Mouse (Mus musculus): ENCODE data around the gene Zdhhc21. TPM values are rescaled to one million over a fixed set of nuclear protein-coding genes. Genes with fewer than 3 reads are reported as not detected.

Zdhhc21 gene
- 14.7 and 17.1 TPM in 2 replicates for polyA plus RNA-seq (2015; fragmentation: Nextera tagmentation; extraction: Ambion mirVana)

DNA sequence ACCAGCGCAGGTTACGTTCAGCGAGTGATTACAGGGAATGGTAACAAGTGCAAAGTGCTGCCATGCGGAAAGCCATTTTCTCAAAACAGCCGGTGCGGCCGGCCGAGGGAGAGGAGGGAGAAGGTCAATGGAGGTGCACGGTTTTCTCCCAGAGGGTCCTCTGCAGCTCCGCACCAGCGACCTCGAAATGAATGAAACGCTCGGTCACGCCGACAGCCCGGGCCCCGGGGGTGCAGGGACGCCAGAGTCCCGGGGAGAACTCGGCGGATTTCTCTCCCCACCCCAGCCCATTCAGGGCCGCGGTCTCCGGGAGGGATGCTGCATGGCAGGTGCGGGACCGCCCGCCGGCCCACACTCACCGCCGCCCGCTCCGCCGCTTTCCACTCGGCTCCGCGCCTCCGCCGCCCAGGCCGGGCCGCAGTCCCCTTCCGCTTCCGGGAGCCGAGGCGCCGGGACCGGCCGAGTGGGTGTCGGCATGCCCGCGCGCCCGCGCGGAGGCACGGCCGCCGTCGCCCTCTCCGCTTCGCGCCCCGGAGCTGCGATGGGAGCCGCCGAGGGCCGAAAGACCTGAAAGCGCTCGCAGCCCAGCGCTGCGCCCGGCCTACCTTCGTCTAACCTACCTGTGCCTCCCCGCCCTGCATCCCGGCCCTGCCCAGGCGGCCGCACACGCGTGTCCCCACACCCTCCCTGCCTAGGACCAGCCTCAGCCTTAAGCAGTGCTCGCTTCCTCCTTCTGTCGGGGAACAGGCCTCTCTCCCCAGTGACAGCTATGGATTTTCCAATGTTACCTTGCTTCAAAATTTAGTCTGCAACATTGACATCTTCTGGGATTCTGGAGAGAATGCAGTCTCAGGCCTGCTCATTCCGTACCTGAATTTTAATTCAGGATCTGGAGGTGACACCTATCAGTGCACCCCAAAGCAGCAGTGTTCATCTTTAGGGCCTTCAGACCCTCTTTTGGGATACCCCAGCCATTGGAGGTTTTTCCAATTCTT, at the start of gene Zdhhc21:
Gene Zdhhc21, minus strand, starts transcription at position 828 of the 995 bp plus-strand sequence.
- Histone ChIP-seq H3K27ac (peak within 1 kb of the TSS; percentile 95), H3K9ac (peak within 1 kb of the TSS; percentile 92), H3K27me3 (no peaks in the 10 kb centered on the region), H3K4me1 (replicated peaks) (peaks cover 21% of the 10 kb centered on the region), H3K4me3 (peak within 1 kb of the TSS; percentile 76), H3K36me3 (no peaks in the 10 kb centered on the region), H3K4me2 (peak within 1 kb of the TSS; percentile 67), H3K9me3 (no peaks in the 10 kb centered on the region)
- peak; percentile 94 for ATAC-seq (ENCODE audit: low FRiP score)
- WGBS: under 1% methylated on average over 70 of the region's 82 CpGs

DNA sequence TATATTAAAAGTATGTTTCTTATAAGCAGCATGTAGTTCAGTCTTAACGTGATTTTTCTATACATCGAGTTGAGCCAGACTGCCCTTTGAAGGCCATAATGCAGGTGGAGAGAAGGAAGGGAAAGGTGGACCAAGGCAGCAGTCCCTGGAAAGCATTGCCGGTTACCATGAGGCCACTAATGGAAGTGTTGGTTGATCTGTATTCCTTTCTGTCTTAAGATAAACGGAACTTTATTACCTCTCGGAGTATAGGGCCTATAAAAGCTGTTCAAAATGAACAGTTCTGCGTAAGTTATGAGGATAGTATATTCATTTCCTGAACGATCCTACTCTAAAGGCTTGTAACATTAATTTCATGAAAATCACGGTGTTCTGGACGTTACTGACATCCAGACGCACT, 35.5 kb upstream of the Zdhhc21 start:
- WGBS: 86% methylated on average over 10 of the region's 10 CpGs
- H3K9me3 ChIP-seq: no peaks in the 10 kb centered on the region
- ATAC-seq (ENCODE audit: low FRiP score): no peak

DNA sequence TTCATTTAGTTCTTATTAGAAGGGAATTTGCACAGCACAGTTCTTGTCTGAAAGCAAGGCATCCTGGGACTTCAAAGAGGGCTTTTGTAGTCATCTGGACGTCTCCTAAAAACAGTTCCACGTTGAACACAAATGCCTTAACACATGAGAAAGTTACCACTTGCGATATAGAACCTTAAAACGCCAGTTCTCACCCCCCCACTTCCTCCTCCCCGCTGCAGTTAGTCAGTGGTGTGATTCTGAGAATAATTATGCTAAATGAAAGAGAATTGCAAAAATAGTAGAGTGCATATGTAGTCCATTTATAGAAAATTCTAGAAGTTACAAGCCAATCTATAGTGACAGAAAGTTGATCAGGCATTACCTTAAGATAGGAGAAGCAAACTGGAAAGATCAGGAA, 32.5 kb upstream of the Zdhhc21 start:
- Histone ChIP-seq H3K4me3 (no peak overlapping the region), H3K27ac (no peak overlapping the region), H3K27me3 (no peaks in the 10 kb centered on the region), H3K9ac (no peak overlapping the region), H3K9me3 (no peaks in the 10 kb centered on the region), H3K4me1 (replicated peaks) (no peaks in the 10 kb centered on the region; the same call in 1 of the 2 replicates), H3K36me3 (no peaks in the 10 kb centered on the region), H3K4me2 (no peak overlapping the region)
- no peak for ATAC-seq (ENCODE audit: low FRiP score)
- 88% methylated on average over 5 of the region's 5 CpGs for WGBS

More for the DNA sequence above, 35.5 kb upstream of the Zdhhc21 start:
- Histone ChIP-seq H3K36me3 (no peaks in the 10 kb centered on the region), H3K9ac (no peak overlapping the region), H3K4me1 (replicated peaks) (no peaks in the 10 kb centered on the region; the same call in 1 of the 2 replicates), H3K4me2 (no peak overlapping the region), H3K4me3 (no peak overlapping the region), H3K27ac (no peak overlapping the region), H3K27me3 (no peaks in the 10 kb centered on the region)

DNA sequence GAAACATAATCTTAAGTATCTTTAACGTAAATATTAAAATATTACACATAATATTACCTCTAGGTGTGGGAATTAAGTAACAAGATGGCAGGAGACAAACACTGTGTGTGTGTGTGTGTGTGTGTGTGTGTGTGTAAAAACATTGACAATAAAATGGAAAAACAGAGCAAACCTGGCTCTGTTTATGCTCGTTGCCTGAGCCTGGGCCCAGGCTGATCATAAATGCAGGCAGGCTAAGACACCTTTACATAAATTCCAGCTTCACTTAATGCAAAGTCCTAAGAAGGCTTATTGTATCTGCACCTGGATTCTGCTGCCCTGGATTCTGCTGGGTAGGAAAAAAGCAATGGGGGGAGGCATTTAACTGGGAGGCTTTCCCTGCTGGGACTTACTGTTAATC, 31.8 kb upstream of the Zdhhc21 start:
- H3K4me3 ChIP-seq: no peak overlapping the region
- no peak overlapping the region for H3K4me2 ChIP-seq
- no peaks in the 10 kb centered on the region for H3K27me3 ChIP-seq
- H3K4me1 ChIP-seq (replicated peaks): no peaks in the 10 kb centered on the region; the same call in 1 of the 2 replicates
- H3K27ac ChIP-seq: no peak overlapping the region
- no peak for ATAC-seq (ENCODE audit: low FRiP score)
- H3K9me3 ChIP-seq: no peaks in the 10 kb centered on the region
- H3K36me3 ChIP-seq: no peaks in the 10 kb centered on the region
- 81% methylated on average over 2 of the region's 2 CpGs for WGBS
- H3K9ac ChIP-seq: no peak overlapping the region

DNA sequence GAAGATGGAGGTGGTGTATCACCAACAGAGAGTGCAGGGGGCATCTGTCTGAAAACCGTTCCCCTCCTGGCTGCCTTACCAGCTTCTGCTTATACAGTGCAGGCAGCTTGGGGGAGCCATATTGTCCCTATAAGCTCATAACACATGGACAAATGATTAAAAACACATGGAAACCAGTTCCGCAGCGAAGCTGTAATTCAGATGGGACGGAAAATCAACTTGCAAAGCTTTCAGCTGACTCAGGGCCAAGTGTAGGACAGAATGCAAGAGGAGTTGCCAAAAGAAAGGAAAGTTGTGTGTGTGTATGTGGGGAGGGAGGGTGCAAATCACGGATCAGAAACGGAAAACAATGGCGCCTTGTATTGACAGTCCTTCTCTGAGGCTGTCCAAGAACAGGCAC, 31.3 kb upstream of the Zdhhc21 start:
- Histone ChIP-seq H3K9me3 (no peaks in the 10 kb centered on the region), H3K4me1 (replicated peaks) (no peaks in the 10 kb centered on the region; the same call in 1 of the 2 replicates), H3K27me3 (no peaks in the 10 kb centered on the region), H3K9ac (no peak overlapping the region), H3K4me2 (no peak overlapping the region), H3K27ac (0 out of 2 replicates have a peak overlapping the region, but pooled peaks have one; percentile 12), H3K4me3 (no peak overlapping the region), H3K36me3 (no peaks in the 10 kb centered on the region)
- ATAC-seq (ENCODE audit: low FRiP score): no peak; the same call in 1 of the 2 replicates
- WGBS: 65% methylated on average over 7 of the region's 7 CpGs

DNA sequence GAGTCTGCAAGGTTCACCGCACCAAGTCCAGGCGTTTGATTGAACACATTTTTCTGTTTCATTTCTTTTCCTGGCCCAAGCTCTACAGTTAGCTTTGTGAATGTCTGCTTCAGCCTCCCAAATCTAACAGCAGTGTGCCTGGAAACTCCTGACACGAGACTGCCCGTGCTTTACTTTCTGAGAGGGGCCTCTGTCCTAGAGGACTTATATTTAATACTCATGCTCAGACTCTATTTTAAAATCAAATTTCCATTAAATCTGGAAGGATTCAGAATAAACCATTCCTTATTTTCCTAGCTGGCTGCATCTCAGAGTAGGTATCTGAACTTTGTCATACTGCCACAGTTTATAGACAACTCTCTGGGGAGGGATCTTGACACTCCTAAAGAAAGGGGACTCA, 30.8 kb upstream of the Zdhhc21 start:
- H3K27me3 ChIP-seq: no peaks in the 10 kb centered on the region
- H3K9me3 ChIP-seq: no peaks in the 10 kb centered on the region
- no peaks in the 10 kb centered on the region for H3K36me3 ChIP-seq
- no peaks in the 10 kb centered on the region; the same call in 1 of the 2 replicates for H3K4me1 ChIP-seq (replicated peaks)
- ATAC-seq (ENCODE audit: low FRiP score): no peak
- no peak overlapping the region for H3K9ac ChIP-seq
- H3K27ac ChIP-seq: 0 out of 2 replicates have a peak overlapping the region, but pooled peaks have one; percentile 12
- no peak overlapping the region for H3K4me3 ChIP-seq
- no peak overlapping the region for H3K4me2 ChIP-seq
- 87% methylated on average over 4 of the region's 4 CpGs for WGBS

DNA sequence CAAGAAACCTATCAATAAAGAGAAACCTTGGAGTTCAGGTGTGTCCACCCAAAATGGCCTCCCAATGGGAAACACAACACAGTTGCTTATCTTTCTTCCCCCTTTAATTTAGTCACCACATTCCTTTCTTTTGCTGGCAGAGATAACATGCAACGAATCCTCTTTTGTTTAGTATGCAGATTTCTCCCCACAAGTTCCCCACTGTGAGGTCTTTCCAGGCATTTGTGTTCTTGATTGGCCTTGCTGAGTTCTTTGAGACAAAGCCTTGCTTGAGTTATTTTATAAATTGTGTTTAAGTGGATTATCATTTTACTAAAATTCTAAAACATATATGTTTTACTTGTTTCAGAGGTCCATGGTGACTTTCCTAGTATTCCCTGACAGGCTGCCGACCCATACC, 26.4 kb upstream of the Zdhhc21 start:
- Histone ChIP-seq H3K27me3 (no peaks in the 10 kb centered on the region), H3K9me3 (no peaks in the 10 kb centered on the region), H3K4me1 (replicated peaks) (peaks cover 7% of the 10 kb centered on the region), H3K9ac (no peak overlapping the region), H3K27ac (no peak overlapping the region), H3K4me2 (no peak overlapping the region), H3K4me3 (no peak overlapping the region), H3K36me3 (no peaks in the 10 kb centered on the region)
- WGBS: 51% methylated on average over 2 of the region's 2 CpGs
- ATAC-seq (ENCODE audit: low FRiP score): no peak

DNA sequence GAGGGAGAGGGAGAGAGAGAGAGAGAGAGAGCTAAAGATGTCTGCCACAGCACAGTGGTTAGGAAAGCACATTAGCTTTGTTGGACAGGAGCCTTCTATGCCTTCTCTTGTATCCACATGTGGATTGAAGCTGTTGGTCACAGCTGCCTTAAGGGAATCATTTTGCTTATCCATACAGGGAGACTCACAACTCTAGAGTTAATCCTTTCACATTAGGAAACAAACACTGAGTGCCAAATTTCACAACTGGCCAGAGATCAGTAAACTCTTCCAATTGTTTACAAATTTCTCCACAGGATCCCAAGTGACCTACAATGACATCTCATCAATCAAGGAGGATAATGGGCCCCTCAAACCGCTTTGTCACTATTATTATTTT, 25.8 kb upstream of the Zdhhc21 start:
- 41% methylated on average over 1 of the region's 1 CpGs for WGBS
- no peaks in the 10 kb centered on the region for H3K36me3 ChIP-seq
- ATAC-seq (ENCODE audit: low FRiP score): no peak

DNA sequence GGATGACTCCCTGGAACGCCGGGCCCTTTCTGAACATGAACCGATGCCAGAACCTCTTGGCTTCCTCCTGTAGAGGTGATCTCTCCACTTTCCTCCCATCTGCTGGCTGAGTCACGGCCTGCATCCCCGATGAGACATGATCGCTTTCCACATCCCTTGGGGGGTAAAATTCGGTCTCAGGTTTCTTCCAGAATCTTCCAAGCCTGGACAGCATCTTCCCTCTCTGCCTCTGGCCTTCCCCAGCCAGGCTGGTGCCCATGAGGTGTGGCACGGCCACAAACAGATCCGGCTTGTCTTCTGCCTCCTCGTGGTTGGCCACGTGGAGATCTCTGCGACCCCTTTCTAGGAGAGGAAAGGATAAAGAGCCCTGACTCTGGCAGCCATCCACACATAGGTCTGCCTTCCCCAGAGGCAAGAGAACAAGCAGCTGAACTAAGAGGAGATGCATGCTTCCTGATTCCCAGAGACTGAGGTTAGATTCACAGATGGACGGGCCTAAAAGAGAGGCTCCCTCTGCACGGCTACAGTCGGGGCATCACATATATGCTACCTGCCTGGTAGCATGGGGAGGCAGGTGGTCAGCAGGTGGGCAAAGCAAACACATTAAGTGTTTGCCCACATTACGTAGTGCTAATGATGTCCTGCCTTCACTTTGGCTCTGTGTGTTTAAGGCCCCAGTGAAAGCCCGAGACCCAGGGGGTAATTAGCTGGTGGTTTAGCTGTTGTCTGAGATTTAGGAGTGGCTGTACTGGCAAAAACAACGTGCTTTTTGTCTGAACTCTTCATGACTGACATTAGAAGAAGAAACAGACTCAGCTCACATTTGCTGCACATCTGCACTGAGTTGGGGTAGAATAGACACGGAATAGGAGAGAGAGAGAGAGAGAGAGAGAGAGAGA, 25.1 kb upstream of the Zdhhc21 start, which contains the start of gene Cer1:
Gene Cer1, minus strand, starts transcription at position 513 of the 899 bp plus-strand sequence.
- Histone ChIP-seq H3K27me3 (no peaks in the 10 kb centered on the region), H3K4me3 (no peak within 1 kb of the TSS), H3K36me3 (no peaks in the 10 kb centered on the region), H3K27ac (no peak within 1 kb of the TSS), H3K4me2 (no peak within 1 kb of the TSS), H3K4me1 (replicated peaks) (peaks cover 7% of the 10 kb centered on the region; the same call in 1 of the 2 replicates), H3K9ac (no peak within 1 kb of the TSS), H3K9me3 (no peaks in the 10 kb centered on the region)
- WGBS: 64% methylated on average over 18 of the region's 19 CpGs
- ATAC-seq (ENCODE audit: low FRiP score): no peak

More for the DNA sequence above, 25.8 kb upstream of the Zdhhc21 start:
- no peaks in the 10 kb centered on the region for H3K9me3 ChIP-seq
- peaks cover 7% of the 10 kb centered on the region; the same call in 1 of the 2 replicates for H3K4me1 ChIP-seq (replicated peaks)
- H3K9ac ChIP-seq: no peak overlapping the region
- no peak overlapping the region for H3K4me3 ChIP-seq
- H3K27me3 ChIP-seq: no peaks in the 10 kb centered on the region
- no peak overlapping the region for H3K4me2 ChIP-seq
- no peak overlapping the region for H3K27ac ChIP-seq

DNA sequence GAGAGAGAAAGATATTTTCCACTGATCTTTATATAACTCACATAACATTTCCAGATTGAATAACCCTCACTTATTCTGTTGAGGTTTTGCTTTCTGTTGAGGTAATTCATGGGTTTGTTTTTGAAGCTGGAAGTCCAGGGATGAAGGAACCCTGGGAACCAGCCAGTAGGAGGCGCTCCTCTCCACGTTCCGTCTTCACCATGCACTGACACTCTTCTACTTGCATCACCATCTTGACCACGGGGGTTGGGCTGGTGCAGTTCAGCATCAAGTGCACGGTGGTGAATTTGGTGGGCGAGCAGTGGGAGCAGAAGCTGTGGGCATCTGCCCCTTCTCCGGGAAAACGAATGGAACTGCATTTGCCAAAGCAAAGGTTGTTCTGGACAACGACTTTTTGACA, 22.7 kb upstream of the Zdhhc21 start:
- no peak for ATAC-seq (ENCODE audit: low FRiP score)
- Histone ChIP-seq H3K27me3 (no peaks in the 10 kb centered on the region), H3K9me3 (no peaks in the 10 kb centered on the region), H3K9ac (no peak overlapping the region), H3K27ac (no peak overlapping the region), H3K4me2 (no peak overlapping the region), H3K4me1 (replicated peaks) (peaks cover 7% of the 10 kb centered on the region; the same call in 1 of the 2 replicates), H3K36me3 (no peaks in the 10 kb centered on the region), H3K4me3 (no peak overlapping the region)
- WGBS: 82% methylated on average over 9 of the region's 9 CpGs

DNA sequence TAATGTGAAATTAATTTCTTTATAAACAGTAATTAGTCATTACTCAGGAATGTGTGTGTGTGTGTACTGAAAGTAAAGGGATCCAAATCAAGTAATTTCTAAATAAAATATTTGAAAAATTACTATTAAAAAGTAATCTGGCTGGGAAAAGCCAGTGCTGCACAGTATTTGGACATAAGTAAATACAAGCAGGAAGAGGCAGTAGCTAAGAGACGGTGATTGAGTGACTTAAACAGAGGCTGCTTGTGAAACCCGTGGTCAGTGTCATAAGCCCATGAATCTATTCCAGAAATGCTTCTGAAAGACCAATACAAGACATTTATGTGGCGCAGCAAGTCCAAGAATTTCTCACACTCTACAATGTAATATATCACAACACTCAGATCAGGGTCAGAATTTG, 21.6 kb upstream of the Zdhhc21 start:
- ATAC-seq (ENCODE audit: low FRiP score): no peak
- Histone ChIP-seq H3K9ac (no peak overlapping the region), H3K27ac (no peak overlapping the region), H3K9me3 (no peaks in the 10 kb centered on the region), H3K36me3 (no peaks in the 10 kb centered on the region), H3K4me3 (no peak overlapping the region), H3K27me3 (no peaks in the 10 kb centered on the region), H3K4me1 (replicated peaks) (peaks cover 7% of the 10 kb centered on the region; the same call in 1 of the 2 replicates), H3K4me2 (no peak overlapping the region)
- WGBS: 79% methylated on average over 3 of the region's 3 CpGs

DNA sequence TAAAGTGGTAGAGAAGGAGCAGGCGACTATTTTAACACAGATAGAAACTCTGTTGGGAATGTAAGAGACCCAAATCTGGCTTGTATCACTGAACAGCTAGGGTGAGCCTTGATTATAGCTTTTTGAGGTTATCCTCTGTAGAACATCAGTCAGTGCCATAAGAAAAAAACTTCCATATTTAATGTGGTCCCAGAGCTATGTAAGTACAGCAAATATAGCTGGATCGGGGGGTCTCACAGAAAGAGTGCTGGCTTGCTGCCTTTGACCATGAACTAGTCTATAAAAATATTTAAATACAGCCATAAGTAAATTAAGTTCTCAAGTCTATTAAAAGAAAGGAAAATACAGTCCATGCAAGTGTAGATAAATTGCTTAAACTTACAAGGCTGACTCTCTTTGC, 20.5 kb upstream of the Zdhhc21 start:
- no peaks in the 10 kb centered on the region for H3K9me3 ChIP-seq
- no peak overlapping the region for H3K27ac ChIP-seq
- peaks cover 7% of the 10 kb centered on the region; the same call in 1 of the 2 replicates for H3K4me1 ChIP-seq (replicated peaks)
- no peak overlapping the region for H3K9ac ChIP-seq
- 90% methylated on average over 2 of the region's 2 CpGs for WGBS
- no peaks in the 10 kb centered on the region for H3K36me3 ChIP-seq
- no peaks in the 10 kb centered on the region for H3K27me3 ChIP-seq
- no peak overlapping the region for H3K4me3 ChIP-seq
- no peak overlapping the region for H3K4me2 ChIP-seq
- no peak for ATAC-seq (ENCODE audit: low FRiP score)

Data from hindbrain, embryonic 13.5 days (tissue).